Mouse (Mus musculus): Measurements from ENCODE around the gene Sinhcaf. TPM values are rescaled to one million over a fixed set of nuclear protein-coding genes. Genes with fewer than 3 reads are reported as not detected.
"Not testable (repeated sequence)": the region's sequence is repeated elsewhere in the genome, so short reads cannot be mapped to it uniquely, and the experiment has no call there.

The Sinhcaf gene
- polyA plus RNA-seq, 1 experiment from 2014 or later = 62.0 TPM

- no peaks in the 10 kb centered on the region for H3K27me3 ChIP-seq (ENCODE audit: control insufficient read depth, insufficient read depth, low read length)
- peaks cover 29% of the 10 kb centered on the region for H3K36me3 ChIP-seq (ENCODE audit: control insufficient read depth, insufficient read depth, low read length)
- H3K27ac ChIP-seq (replicated peaks in 1 of 2; ENCODE audit: control insufficient read depth in 1 of 2, insufficient read depth in 1 of 2, low read depth in 2 of 2, low read length in 2 of 2) = peak overlapping the region in 1 of 2 experiments; percentile 9; a peak in 1 of 4 replicates
- 54% methylated on average over 3 of the region's 3 CpGs for WGBS
- H3K4me2 ChIP-seq (ENCODE audit: low read length) = no peak overlapping the region
- no peak overlapping the region for H3K9ac ChIP-seq (ENCODE audit: low read length)
- no peak for ATAC-seq (ENCODE audit: insufficient number of reproducible peaks, insufficient read depth, low FRiP score, low read depth)
- H3K9me3 ChIP-seq (ENCODE audit: control insufficient read depth, low read length) = no peaks in the 10 kb centered on the region
- H3K4me3 ChIP-seq (ENCODE audit: control insufficient read depth in 1 of 2, insufficient read depth in 1 of 2, low read depth in 1 of 2, low read length in 2 of 2) = no peak overlapping the region
- peaks cover 2 to 12% of the 10 kb centered on the region in 2 experiments; a peak in 3 of 4 replicates for H3K4me1 ChIP-seq (ENCODE audit: control insufficient read depth in 2 of 2, insufficient read depth in 2 of 2, low read length in 2 of 2)
These were observed 11.2 kb downstream of the Sinhcaf start for GRCm38 (mm10) chr6:148934961-148935590.

DNA sequence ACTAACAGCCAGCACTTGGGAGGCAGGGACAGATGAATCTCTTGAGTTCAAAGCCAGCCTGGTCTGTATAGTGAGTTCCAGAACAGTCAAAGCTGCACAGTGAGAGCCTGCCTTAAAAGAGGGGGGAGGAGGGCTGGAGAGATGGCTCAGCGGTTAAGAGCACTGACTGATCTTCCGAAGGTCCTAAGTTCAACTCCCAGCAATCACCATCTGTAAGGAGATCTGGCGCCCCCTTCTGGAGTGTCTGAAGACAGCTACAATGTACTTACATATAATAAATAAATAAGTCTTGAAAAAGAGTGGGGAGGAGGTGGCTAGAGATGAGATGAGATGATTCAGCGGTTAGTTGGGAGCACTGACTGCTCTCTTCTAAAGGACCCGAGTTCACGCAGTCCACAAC, 15.0 kb downstream of the Sinhcaf start:
- ATAC-seq (ENCODE audit: insufficient number of reproducible peaks, insufficient read depth, low FRiP score, low read depth) = no peak
- Histone ChIP-seq H3K27me3 (ENCODE audit: control insufficient read depth, insufficient read depth, low read length) (no peaks in the 10 kb centered on the region), H3K36me3 (ENCODE audit: control insufficient read depth, insufficient read depth, low read length) (peaks cover 65% of the 10 kb centered on the region), H3K9me3 (ENCODE audit: control insufficient read depth, low read length) (no peaks in the 10 kb centered on the region), H3K4me1 (ENCODE audit: control insufficient read depth in 2 of 2, insufficient read depth in 2 of 2, low read length in 2 of 2) (peaks cover 2 to 12% of the 10 kb centered on the region in 2 experiments; a peak in 3 of 4 replicates), H3K9ac (ENCODE audit: low read length) (no peak overlapping the region), H3K27ac (replicated peaks in 1 of 2; ENCODE audit: control insufficient read depth in 1 of 2, insufficient read depth in 1 of 2, low read depth in 2 of 2, low read length in 2 of 2) (no peak overlapping the region), H3K4me3 (ENCODE audit: control insufficient read depth in 1 of 2, insufficient read depth in 1 of 2, low read depth in 1 of 2, low read length in 2 of 2) (no peak overlapping the region), H3K4me2 (ENCODE audit: low read length) (no peak overlapping the region)
- WGBS = 85% methylated on average over 6 of the region's 6 CpGs

- Histone ChIP-seq H3K9me3 (ENCODE audit: control insufficient read depth, low read length) (no peaks in the 10 kb centered on the region), H3K27me3 (ENCODE audit: control insufficient read depth, insufficient read depth, low read length) (no peaks in the 10 kb centered on the region), H3K4me2 (ENCODE audit: low read length) (no peak overlapping the region), H3K4me1 (ENCODE audit: control insufficient read depth in 2 of 2, insufficient read depth in 2 of 2, low read length in 2 of 2) (no peaks in the 10 kb centered on the region), H3K36me3 (ENCODE audit: control insufficient read depth, insufficient read depth, low read length) (peaks cover 31% of the 10 kb centered on the region), H3K27ac (replicated peaks in 1 of 2; ENCODE audit: control insufficient read depth in 1 of 2, insufficient read depth in 1 of 2, low read depth in 2 of 2, low read length in 2 of 2) (no peak overlapping the region), H3K4me3 (ENCODE audit: control insufficient read depth in 1 of 2, insufficient read depth in 1 of 2, low read depth in 1 of 2, low read length in 2 of 2) (no peak overlapping the region), H3K9ac (ENCODE audit: low read length) (no peak overlapping the region)
- ATAC-seq (ENCODE audit: insufficient number of reproducible peaks, insufficient read depth, low FRiP score, low read depth) = no peak
These were observed 27.3 kb downstream of the Sinhcaf start for GRCm38 (mm10) chr6:148918841-148919398.

DNA sequence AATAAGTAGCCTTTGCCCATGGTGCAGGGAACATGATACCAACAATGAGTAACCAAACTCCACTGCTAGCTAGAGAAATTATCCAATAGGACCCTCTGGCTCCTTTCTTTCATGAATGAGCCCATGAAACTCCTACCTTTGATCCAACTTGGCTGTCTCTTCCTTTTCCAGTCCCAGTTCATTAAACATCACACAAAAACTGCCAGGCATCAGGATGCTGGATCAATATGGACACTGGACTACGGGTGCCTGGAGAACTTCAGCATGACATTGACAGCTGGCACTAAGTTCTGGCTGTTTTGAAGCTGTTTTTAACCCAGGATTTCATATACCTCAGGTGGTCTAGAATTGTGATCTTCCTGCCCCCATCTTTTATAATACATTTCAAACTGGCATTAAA, 28.6 kb downstream of the Sinhcaf start:
- Histone ChIP-seq H3K9ac (ENCODE audit: low read length) (no peak overlapping the region), H3K4me2 (ENCODE audit: low read length) (no peak overlapping the region), H3K27ac (replicated peaks in 1 of 2; ENCODE audit: control insufficient read depth in 1 of 2, insufficient read depth in 1 of 2, low read depth in 2 of 2, low read length in 2 of 2) (no peak overlapping the region), H3K9me3 (ENCODE audit: control insufficient read depth, low read length) (no peaks in the 10 kb centered on the region), H3K36me3 (ENCODE audit: control insufficient read depth, insufficient read depth, low read length) (peaks cover 19% of the 10 kb centered on the region), H3K4me3 (ENCODE audit: control insufficient read depth in 1 of 2, insufficient read depth in 1 of 2, low read depth in 1 of 2, low read length in 2 of 2) (no peak overlapping the region), H3K27me3 (ENCODE audit: control insufficient read depth, insufficient read depth, low read length) (no peaks in the 10 kb centered on the region), H3K4me1 (ENCODE audit: control insufficient read depth in 2 of 2, insufficient read depth in 2 of 2, low read length in 2 of 2) (no peaks in the 10 kb centered on the region)
- WGBS = 66% methylated on average over 1 of the region's 1 CpGs
- ATAC-seq (ENCODE audit: insufficient number of reproducible peaks, insufficient read depth, low FRiP score, low read depth) = no peak

GRCm38 (mm10) chr6:148916817-148917216, 29.4 kb downstream of the Sinhcaf start:
- ATAC-seq (ENCODE audit: insufficient number of reproducible peaks, insufficient read depth, low FRiP score, low read depth) = no peak
- 34% methylated on average over 3 of the region's 3 CpGs for WGBS
- H3K9ac ChIP-seq (ENCODE audit: low read length) = no peak overlapping the region

GRCm38 (mm10) chr6:148913938-148914337, 32.3 kb downstream of the Sinhcaf start:
- H3K36me3 ChIP-seq (ENCODE audit: control insufficient read depth, insufficient read depth, low read length) = no peaks in the 10 kb centered on the region
- WGBS = 17% methylated on average over 2 of the region's 2 CpGs
- no peak for ATAC-seq (ENCODE audit: insufficient number of reproducible peaks, insufficient read depth, low FRiP score, low read depth)
- no peak overlapping the region for H3K27ac ChIP-seq (replicated peaks in 1 of 2; ENCODE audit: control insufficient read depth in 1 of 2, insufficient read depth in 1 of 2, low read depth in 2 of 2, low read length in 2 of 2)
- H3K4me1 ChIP-seq (ENCODE audit: control insufficient read depth in 2 of 2, insufficient read depth in 2 of 2, low read length in 2 of 2) = no peaks in the 10 kb centered on the region
- H3K9ac ChIP-seq (ENCODE audit: low read length) = no peak overlapping the region
- no peaks in the 10 kb centered on the region for H3K9me3 ChIP-seq (ENCODE audit: control insufficient read depth, low read length)
- no peak overlapping the region for H3K4me2 ChIP-seq (ENCODE audit: low read length)
- H3K4me3 ChIP-seq (ENCODE audit: control insufficient read depth in 1 of 2, insufficient read depth in 1 of 2, low read depth in 1 of 2, low read length in 2 of 2) = no peak overlapping the region
- H3K27me3 ChIP-seq (ENCODE audit: control insufficient read depth, insufficient read depth, low read length) = no peaks in the 10 kb centered on the region

More at GRCm38 (mm10) chr6:148916817-148917216, 29.4 kb downstream of the Sinhcaf start:
- H3K9me3 ChIP-seq (ENCODE audit: control insufficient read depth, low read length) = no peaks in the 10 kb centered on the region
- H3K27ac ChIP-seq (replicated peaks in 1 of 2; ENCODE audit: control insufficient read depth in 1 of 2, insufficient read depth in 1 of 2, low read depth in 2 of 2, low read length in 2 of 2) = no peak overlapping the region
- H3K4me1 ChIP-seq (ENCODE audit: control insufficient read depth in 2 of 2, insufficient read depth in 2 of 2, low read length in 2 of 2) = no peaks in the 10 kb centered on the region
- H3K4me2 ChIP-seq (ENCODE audit: low read length) = no peak overlapping the region
- peaks cover 19% of the 10 kb centered on the region for H3K36me3 ChIP-seq (ENCODE audit: control insufficient read depth, insufficient read depth, low read length)
- H3K4me3 ChIP-seq (ENCODE audit: control insufficient read depth in 1 of 2, insufficient read depth in 1 of 2, low read depth in 1 of 2, low read length in 2 of 2) = no peak overlapping the region
- H3K27me3 ChIP-seq (ENCODE audit: control insufficient read depth, insufficient read depth, low read length) = no peaks in the 10 kb centered on the region

GRCm38 (mm10) chr6:148911906-148912305, 34.4 kb downstream of the Sinhcaf start:
- not testable (repeated sequence) for H3K9ac ChIP-seq (ENCODE audit: low read length); H3K9me3 ChIP-seq (ENCODE audit: control insufficient read depth, low read length); H3K4me3 ChIP-seq (ENCODE audit: control insufficient read depth in 1 of 2, insufficient read depth in 1 of 2, low read depth in 1 of 2, low read length in 2 of 2); H3K36me3 ChIP-seq (ENCODE audit: control insufficient read depth, insufficient read depth, low read length); H3K27ac ChIP-seq (replicated peaks in 1 of 2; ENCODE audit: control insufficient read depth in 1 of 2, insufficient read depth in 1 of 2, low read depth in 2 of 2, low read length in 2 of 2); H3K27me3 ChIP-seq (ENCODE audit: control insufficient read depth, insufficient read depth, low read length); H3K4me2 ChIP-seq (ENCODE audit: low read length); H3K4me1 ChIP-seq (ENCODE audit: control insufficient read depth in 2 of 2, insufficient read depth in 2 of 2, low read length in 2 of 2); ATAC-seq (ENCODE audit: insufficient number of reproducible peaks, insufficient read depth, low FRiP score, low read depth)
- WGBS = 76% methylated on average over 8 of the region's 8 CpGs

- H3K27ac ChIP-seq (replicated peaks in 1 of 2; ENCODE audit: control insufficient read depth in 1 of 2, insufficient read depth in 1 of 2, low read depth in 2 of 2, low read length in 2 of 2) = no peak overlapping the region
- no peak overlapping the region for H3K4me3 ChIP-seq (ENCODE audit: control insufficient read depth in 1 of 2, insufficient read depth in 1 of 2, low read depth in 1 of 2, low read length in 2 of 2)
- no peaks in the 10 kb centered on the region for H3K9me3 ChIP-seq (ENCODE audit: control insufficient read depth, low read length)
- ATAC-seq (ENCODE audit: insufficient number of reproducible peaks, insufficient read depth, low FRiP score, low read depth) = no peak
- H3K9ac ChIP-seq (ENCODE audit: low read length) = no peak overlapping the region
- 88% methylated on average over 9 of the region's 9 CpGs for whole genome bisulfite sequencing
- H3K4me2 ChIP-seq (ENCODE audit: low read length) = no peak overlapping the region
- H3K27me3 ChIP-seq (ENCODE audit: control insufficient read depth, insufficient read depth, low read length) = no peaks in the 10 kb centered on the region
- no peaks in the 10 kb centered on the region for H3K36me3 ChIP-seq (ENCODE audit: control insufficient read depth, insufficient read depth, low read length)
- no peaks in the 10 kb centered on the region for H3K4me1 ChIP-seq (ENCODE audit: control insufficient read depth in 2 of 2, insufficient read depth in 2 of 2, low read length in 2 of 2)
These were observed 39.3 kb downstream of the Sinhcaf start for GRCm38 (mm10) chr6:148906958-148907357.

All from heart, embryonic 14.5 days (tissue).